Mouse (Mus musculus) heart, postnatal 4 days (tissue): ENCODE data around the gene Lztr1. TPM values are rescaled to one million over a fixed set of nuclear protein-coding genes. Genes with fewer than 3 reads are reported as not detected.
A peak's percentile ranks its signal among the peaks of the same experiment; 100 is the strongest.
"Not testable (repeated sequence)": the region's sequence is repeated elsewhere in the genome, so short reads cannot be mapped to it uniquely, and the experiment has no call there.

Experiments used
- DNase-seq: peaks from one replicate; pipeline ENCODE4 v3.0.0; 2021
- total RNA-seq, 2 experiments: library from RNA; stranded (reverse); gene quantifications; 2 replicates each; pipeline ENCODE4 v1.2.3; 2021

The Lztr1 gene
- total RNA-seq, 2 experiments from 2014 or later = 35.6 to 47.5 TPM

- DNase-seq = no peak
These were observed 1.4 kb upstream of the Lztr1 start for GRCm38 (mm10) chr16:17507018-17507552.

- not testable (repeated sequence) for DNase-seq
These were observed 457 bp upstream of the Lztr1 start for GRCm38 (mm10) chr16:17508031-17508430.

- no peak for DNase-seq
These were observed 731 bp downstream of the Lztr1 start for GRCm38 (mm10) chr16:17509240-17509597.

- DNase-seq = no peak
These were observed 1.7 kb downstream of the Lztr1 start for GRCm38 (mm10) chr16:17510143-17510542.

- DNase-seq = no peak
These were observed 2.2 kb downstream of the Lztr1 start for GRCm38 (mm10) chr16:17510686-17511085.

- no peak for DNase-seq
These were observed 2.9 kb downstream of the Lztr1 start for GRCm38 (mm10) chr16:17511431-17511830.

- DNase-seq = no peak
These were observed 10.4 kb downstream of the Lztr1 start for GRCm38 (mm10) chr16:17518910-17519309.

- no peak for DNase-seq
These were observed 15.7 kb downstream of the Lztr1 start for GRCm38 (mm10) chr16:17524156-17524555.

GRCm38 (mm10) chr16:17525524-17525923 lies 17.0 kb downstream of the Lztr1 start:
- no peak for DNase-seq

GRCm38 (mm10) chr16:17526223-17526622 lies 17.7 kb downstream of the Lztr1 start:
- no peak for DNase-seq

- no peak for DNase-seq
These were observed 19.1 kb downstream of the Lztr1 start for GRCm38 (mm10) chr16:17527606-17528005.

- DNase-seq = no peak
These were observed 19.8 kb downstream of the Lztr1 start for GRCm38 (mm10) chr16:17528276-17528675.

- DNase-seq = peak; percentile 34
These were observed 21.6 kb downstream of the Lztr1 start for GRCm38 (mm10) chr16:17529981-17530586.

GRCm38 (mm10) chr16:17530640-17531288 lies 22.3 kb downstream of the Lztr1 start, which contains the start of gene Thap7:
Gene Thap7, minus strand, starts transcription at chr16:17531136.
- peak; percentile 98 for DNase-seq

GRCm38 (mm10) chr16:17532271-17532670 lies 23.8 kb downstream of the Lztr1 start:
- no peak for DNase-seq

GRCm38 (mm10) chr16:17532676-17533329 lies 24.3 kb downstream of the Lztr1 start:
- DNase-seq = no peak

GRCm38 (mm10) chr16:17536584-17536983 lies 28.1 kb downstream of the Lztr1 start:
- DNase-seq = no peak

GRCm38 (mm10) chr16:17542632-17543031 lies 34.1 kb downstream of the Lztr1 start:
- no peak for DNase-seq

- DNase-seq = no peak
These were observed 44.3 kb downstream of the Lztr1 start for GRCm38 (mm10) chr16:17552837-17553236.

- peak; percentile 25 for DNase-seq
These were observed 45.6 kb downstream of the Lztr1 start for GRCm38 (mm10) chr16:17553910-17554685.

GRCm38 (mm10) chr16:17554702-17555101 lies 46.2 kb downstream of the Lztr1 start:
- not testable (repeated sequence) for DNase-seq

GRCm38 (mm10) chr16:17556180-17556579 lies 47.7 kb downstream of the Lztr1 start:
- no peak for DNase-seq

- DNase-seq = no peak
These were observed 48.4 kb downstream of the Lztr1 start for GRCm38 (mm10) chr16:17556907-17557306.
